Mouse (Mus musculus) adipose tissue, adult 10 weeks (tissue): ENCODE data around the gene Csnk1e. TPM values are rescaled to one million over a fixed set of nuclear protein-coding genes. Genes with fewer than 3 reads are reported as not detected.

ENCODE experiments used
- polyA plus RNA-seq: library from polyadenylated mRNA; stranded (reverse); fragments of 350-450 nt; fragmentation: Illumina TruSeq; extraction: RNeasy Lipid Tissue Mini Kit (QIAGEN cat#74804); gene quantifications from one replicate; pipeline ENCODE4 v1.2.3, GENCODE M21; 2014; ENCODE audit warnings: low read depth, low replicate concordance

The Csnk1e gene
- 58.9 TPM for polyA plus RNA-seq

GRCm38 (mm10) chr15:79455106-79455810 is at the start of gene Csnk1e:
Csnk1e (minus strand) TSS chr15:79455566.

GRCm38 (mm10) chr15:79504707-79505452 is 49.5 kb upstream of the Csnk1e start, which contains the start of gene Kcnj4:
Kcnj4 (minus strand) TSS chr15:79505241.

GRCm38 (mm10) chr15:79402836-79403762 is 52.3 kb downstream of the Csnk1e start, which contains the start of gene Tmem184b:
Tmem184b (minus strand) TSS chr15:79403569.

Other genes starting within 250 kb of the Csnk1e start
- 33.1 TPM for gene Pick1, start 226.4 kb downstream of the Csnk1e start, polyA plus RNA-seq
- gene Gm49486, start 226.2 kb downstream of the Csnk1e start, polyA plus RNA-seq: 0.60 TPM
- 0.17 TPM for gene Slc16a8, start 200.8 kb downstream of the Csnk1e start, polyA plus RNA-seq
- gene Baiap2l2, start 170.0 kb downstream of the Csnk1e start, polyA plus RNA-seq: 0.94 TPM
- 25.6 TPM for gene Pla2g6, start 127.2 kb downstream of the Csnk1e start, polyA plus RNA-seq
- 4.3 TPM for gene Maff, start 108.9 kb downstream of the Csnk1e start, polyA plus RNA-seq
- gene Tmem184b, start 52.0 kb downstream of the Csnk1e start, polyA plus RNA-seq: 45.4 TPM
- gene Kcnj4, start 49.7 kb upstream of the Csnk1e start, polyA plus RNA-seq: not detected
- 16.6 TPM for gene Kdelr3, start 60.8 kb upstream of the Csnk1e start, polyA plus RNA-seq
- gene Ddx17, start 91.2 kb upstream of the Csnk1e start, polyA plus RNA-seq: 340 TPM
- 1.0 TPM for gene Dmc1, start 149.5 kb upstream of the Csnk1e start, polyA plus RNA-seq
- 5.0 TPM for gene Fam227a, start 203.4 kb upstream of the Csnk1e start, polyA plus RNA-seq
- 23.7 TPM for gene Cby1, start 203.6 kb upstream of the Csnk1e start, polyA plus RNA-seq
- 102 TPM for gene Tomm22, start 215.3 kb upstream of the Csnk1e start, polyA plus RNA-seq
- gene Josd1, start 232.4 kb upstream of the Csnk1e start, polyA plus RNA-seq: 28.7 TPM
- 29.5 TPM for gene Gtpbp1, start 235.3 kb upstream of the Csnk1e start, polyA plus RNA-seq